Mouse (Mus musculus) mature B cell (primary cell): Measurements from ENCODE around the gene Scrn1.

Source experiments
- in situ Hi-C: fragments of 300-500 bp; cut with MboI; formaldehyde crosslinking; loops from 2 replicates; pipeline ENCODE4 v1.14.3; 2019

Gene Scrn1

DNA sequence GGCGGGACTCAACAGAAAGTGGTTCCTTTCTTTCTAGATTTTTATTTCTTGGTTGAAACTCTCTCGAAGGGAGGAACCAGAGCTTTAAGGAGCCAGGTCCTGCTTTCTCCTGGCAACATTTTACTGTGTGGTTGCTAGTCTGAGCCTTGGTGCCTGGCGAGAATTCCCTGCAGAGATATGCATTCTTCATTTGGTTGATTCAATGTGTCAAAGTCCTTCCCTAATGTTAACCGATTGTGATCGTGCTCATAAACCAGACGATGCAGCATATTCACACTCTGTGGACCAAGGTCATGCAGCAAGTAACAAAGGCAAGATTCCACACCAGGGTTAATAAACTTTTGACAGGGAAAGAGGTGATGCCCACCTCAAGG is 244 bp upstream of the Scrn1 start:
- in situ Hi-C loops = no loop called here

DNA sequence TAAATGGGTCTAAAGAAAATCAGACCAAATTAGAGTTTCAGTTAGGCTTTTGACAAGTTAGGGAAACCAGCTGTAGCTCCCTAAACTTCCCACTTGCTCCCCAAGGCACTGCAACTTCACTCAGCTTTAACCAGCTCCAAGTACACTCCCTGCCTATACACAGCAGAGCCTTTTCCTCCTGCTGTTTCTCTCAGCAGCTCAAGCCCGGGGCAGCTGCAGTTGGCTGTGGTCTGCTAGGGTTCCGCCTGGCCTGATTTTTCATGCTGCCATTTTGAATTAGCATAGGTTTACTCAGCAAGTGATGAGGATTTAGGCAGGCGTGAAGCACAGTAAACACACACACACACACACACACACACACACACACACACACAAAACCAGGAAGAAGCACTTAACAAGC is 1.3 kb downstream of the Scrn1 start:
- in situ Hi-C loops = no loop called here

DNA sequence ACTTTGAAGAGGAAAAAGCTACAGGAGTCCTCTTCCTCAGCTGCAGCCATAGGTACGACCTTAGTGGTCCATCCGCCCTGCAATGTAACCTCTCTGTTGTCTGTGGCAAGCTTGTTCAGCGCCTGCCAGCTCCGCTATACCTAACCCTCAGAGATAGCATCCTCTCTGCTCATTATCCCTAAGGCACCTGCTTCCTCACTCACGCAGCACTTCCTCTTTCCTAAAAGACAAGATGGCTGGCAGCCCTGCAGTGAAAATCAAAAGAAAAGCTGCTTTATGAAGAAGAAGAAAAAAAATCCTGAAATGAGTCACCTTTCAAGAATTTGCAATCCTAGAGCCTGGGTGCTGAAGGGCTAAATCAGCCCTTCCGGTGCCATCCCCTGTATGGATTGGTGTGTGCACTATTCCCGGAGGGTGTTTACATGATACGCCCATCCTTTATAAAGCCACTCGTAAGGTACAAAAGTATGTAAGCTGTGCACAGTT is 1.7 kb downstream of the Scrn1 start:
- in situ Hi-C loops = no loop called here

- in situ Hi-C loops = no loop called here
Measured at GRCm38 (mm10) chr6:54563561-54563960, 2.7 kb downstream of the Scrn1 start.

DNA sequence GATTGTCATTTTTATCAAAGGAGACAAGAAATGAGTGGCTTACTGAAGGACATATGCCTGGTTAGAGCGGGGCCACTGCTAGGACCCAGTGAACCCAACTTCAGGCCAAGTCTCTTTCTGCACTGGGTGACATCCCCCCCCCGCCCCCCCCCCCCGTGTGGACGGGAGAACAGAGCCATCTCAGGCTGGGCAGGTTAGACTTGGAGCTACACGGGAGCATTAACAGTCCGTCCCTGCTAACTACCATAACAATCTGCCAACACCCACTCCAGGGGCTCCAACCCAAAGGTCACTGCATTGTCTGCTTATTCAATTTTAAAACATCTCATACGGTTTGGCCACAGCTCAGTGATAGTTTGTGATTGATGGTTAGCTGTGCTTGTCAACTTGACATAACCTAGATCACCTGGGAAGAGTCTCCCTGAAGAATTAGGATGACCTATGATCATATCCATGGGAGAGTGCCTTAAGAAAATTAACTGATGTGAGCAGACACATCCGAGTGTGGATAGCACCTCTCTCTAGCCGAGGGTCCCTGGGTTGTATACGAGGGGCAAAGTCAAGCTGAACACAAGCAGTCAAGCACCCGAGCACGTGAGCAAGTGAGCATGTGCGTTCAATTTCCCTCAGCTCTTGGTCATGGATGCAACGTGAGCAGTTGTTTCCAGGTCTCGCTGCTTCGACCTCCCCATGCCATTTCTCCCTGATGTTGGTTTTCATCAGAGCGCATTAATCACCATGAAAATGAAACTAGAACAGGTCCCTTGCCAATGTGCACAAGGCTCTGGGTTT is 4.1 kb downstream of the Scrn1 start:
- in situ Hi-C loops = no loop called here

DNA sequence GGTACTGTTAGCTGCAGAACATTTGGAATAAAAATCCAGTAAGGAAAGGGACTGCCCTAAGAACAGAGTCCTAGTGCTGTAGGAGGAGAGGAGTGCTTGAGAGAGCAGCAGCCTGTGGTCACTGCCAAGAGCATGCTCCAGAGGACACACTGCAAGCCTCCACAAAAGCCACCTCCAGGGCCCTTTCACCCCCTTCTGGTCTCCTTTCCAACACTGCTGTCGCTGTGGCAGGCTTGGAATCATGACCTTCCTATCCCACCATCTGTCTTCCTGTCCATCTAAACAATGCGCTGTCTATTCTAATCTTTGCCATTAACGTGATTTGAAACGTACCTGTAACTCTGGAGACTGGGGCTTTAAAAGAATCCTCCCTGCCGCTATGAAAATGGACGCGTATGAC is 7.8 kb downstream of the Scrn1 start:
- in situ Hi-C loops = no loop called here

- in situ Hi-C loops = no loop called here
Measured at GRCm38 (mm10) chr6:54557671-54558070, 8.6 kb downstream of the Scrn1 start.

- in situ Hi-C loops = no loop called here
Measured at GRCm38 (mm10) chr6:54555816-54556215, 10.5 kb downstream of the Scrn1 start.

GRCm38 (mm10) chr6:54554341-54555110 is 11.8 kb downstream of the Scrn1 start:
- in situ Hi-C loops = no loop called here

- in situ Hi-C loops = no loop called here
Measured at GRCm38 (mm10) chr6:54553632-54554031, 12.7 kb downstream of the Scrn1 start.

- in situ Hi-C loops = no loop called here
Measured at GRCm38 (mm10) chr6:54552721-54553413, 13.4 kb downstream of the Scrn1 start.

GRCm38 (mm10) chr6:54550801-54551323 is 15.4 kb downstream of the Scrn1 start:
- in situ Hi-C loops = no loop called here

DNA sequence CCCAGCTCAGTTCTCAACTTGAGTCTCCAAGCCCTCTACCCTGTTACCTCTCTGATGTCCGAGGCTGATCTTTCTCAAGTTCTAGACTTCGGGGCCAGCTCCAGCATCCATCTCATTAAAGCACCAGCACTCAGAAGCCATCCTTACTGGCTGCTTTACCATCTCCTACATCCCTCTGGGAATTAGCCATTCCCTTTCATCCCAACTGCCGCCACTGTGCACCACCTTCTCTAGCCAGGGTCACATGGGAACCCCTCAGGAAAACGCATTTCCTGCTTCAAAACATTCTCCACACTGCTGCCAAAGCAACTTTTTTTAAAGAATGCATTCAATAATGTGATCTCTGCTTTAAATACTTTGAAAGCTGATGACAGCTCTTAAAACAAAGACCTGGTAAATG is 17.0 kb downstream of the Scrn1 start:
- in situ Hi-C loops = no loop called here

GRCm38 (mm10) chr6:54548314-54549019 is 17.8 kb downstream of the Scrn1 start:
- in situ Hi-C loops = no loop called here

DNA sequence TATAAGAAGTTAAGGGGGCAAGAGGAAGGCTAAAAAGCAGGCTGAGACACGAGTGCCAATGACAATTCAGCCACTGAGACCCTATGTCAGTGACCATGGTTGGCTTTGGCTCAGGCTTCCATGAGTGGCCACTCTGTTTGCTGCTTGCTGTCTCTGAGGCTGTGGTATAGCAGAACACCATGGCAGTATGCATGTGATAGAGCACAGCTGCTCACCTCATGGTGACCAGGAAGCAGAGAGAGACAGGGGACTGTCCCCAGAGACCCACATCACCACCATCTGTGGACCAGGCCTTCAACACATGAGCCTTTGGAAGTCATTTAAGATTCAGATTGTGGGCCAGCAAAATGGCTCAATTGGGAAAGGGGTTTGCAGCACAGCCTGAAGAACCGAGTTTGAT is 22.6 kb downstream of the Scrn1 start:
- in situ Hi-C loops = no loop called here

GRCm38 (mm10) chr6:54542836-54543235 is 23.5 kb downstream of the Scrn1 start:
- in situ Hi-C loops = no loop called here

DNA sequence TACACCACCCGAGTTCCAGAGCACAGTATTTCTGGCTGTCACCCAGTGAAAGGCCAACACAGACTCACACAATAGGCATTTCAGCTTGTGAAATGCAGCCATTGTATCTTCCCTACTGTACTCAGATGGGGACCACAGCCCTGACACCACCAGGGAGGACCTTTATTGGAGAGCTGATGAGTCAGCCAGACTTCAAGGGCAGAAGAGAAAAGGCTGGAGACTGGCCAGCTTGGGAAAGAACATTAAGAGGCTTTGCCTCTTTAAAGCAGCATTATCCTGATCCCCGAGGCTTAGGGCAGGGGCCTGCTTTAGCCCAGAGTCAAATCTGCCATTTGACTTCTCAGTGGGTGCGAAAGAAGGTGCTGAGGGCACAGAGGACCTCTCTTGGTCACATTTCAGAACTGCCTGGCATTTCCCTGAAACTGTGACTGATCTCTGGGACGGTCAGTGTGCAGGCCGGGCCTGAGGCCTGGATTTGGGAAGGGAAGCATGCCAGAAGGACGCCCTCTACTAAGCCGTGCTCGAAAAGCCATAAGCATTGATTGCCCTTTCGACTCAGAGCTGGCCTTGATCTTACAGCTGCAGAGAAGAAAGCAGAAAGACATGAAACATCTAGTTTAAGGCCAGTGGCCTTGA is 25.9 kb downstream of the Scrn1 start:
- in situ Hi-C loops = no loop called here

GRCm38 (mm10) chr6:54539396-54539795 is 26.9 kb downstream of the Scrn1 start:
- in situ Hi-C loops = no loop called here

DNA sequence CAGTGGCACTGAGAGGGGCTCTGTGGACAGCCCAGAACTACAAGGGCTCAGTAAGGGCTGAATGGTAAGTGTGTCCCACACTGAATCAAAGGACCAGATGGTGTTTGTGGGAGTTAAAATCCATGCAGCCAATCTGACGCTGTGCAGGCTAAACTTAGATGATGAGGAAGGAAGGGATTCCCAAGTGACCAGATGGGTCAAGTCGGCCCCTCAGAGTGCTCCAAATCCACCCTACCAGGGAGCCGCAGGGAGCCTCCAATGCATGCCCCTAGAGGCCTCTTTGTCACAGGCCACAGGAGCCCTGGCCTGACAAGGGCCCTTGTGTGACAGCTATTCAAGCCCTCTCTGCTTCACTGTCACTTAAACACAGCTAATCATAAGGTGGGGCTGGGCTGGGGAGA is 27.5 kb downstream of the Scrn1 start:
- in situ Hi-C loops = no loop called here

GRCm38 (mm10) chr6:54537053-54537452 is 29.2 kb downstream of the Scrn1 start:
- in situ Hi-C loops = no loop called here

DNA sequence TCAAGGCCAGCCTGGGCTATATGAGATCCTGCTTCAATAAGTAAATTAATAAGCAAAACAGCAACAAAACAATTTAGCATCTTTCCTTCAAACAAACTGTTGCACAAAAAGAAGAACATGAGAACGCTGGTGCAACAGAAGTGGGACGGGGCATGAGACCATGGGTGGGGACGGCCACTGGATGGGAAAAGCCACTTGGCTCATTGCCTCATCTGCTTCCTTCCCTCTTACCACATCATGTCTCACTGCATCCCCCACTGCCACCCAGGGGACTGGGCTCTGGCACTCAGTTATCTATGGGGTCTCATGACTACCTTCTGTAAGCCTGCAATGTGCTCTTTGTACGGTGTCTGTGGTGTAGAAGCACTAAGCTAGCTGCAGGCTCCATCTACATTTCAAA is 30.8 kb downstream of the Scrn1 start:
- in situ Hi-C loops = no loop called here
